Comparison of ENCODE assay signal across 13 mouse cellular contexts in genomic region chr2:36184876-36185275, GRCm38 (mm10). TPM values are rescaled to one million over a fixed set of nuclear protein-coding genes. Genes with fewer than 3 reads are reported as not detected.
DNase-seq lines count a peak whose midpoint lies in the region; ATAC-seq and TF ChIP-seq lines count a peak whose summit lies in the region.
"Had no signal": no experiment of that assay in that cellular context is flagged by ENCODE, and none has a peak within 500 bp of the region (broad histone marks: within the 10 kb centered on the region; RNA-seq: fewer than 3 reads in every experiment).

No protein-coding gene starts in this region.

- no peaks in the 10 kb centered on the region for H3K27me3 ChIP-seq in kidney, embryonic 16.5 days (ENCODE audit: insufficient read depth, low read length)
- H3K27me3 ChIP-seq in lung, embryonic 14.5 days (ENCODE audit: insufficient read depth, low read length): no peaks in the 10 kb centered on the region
- no peaks in the 10 kb centered on the region for H3K27me3 ChIP-seq in intestine, embryonic 16.5 days (replicated peaks; ENCODE audit: control insufficient read depth, insufficient read depth, low read length)
- H3K27me3 ChIP-seq: liver, embryonic 15.5 days had no signal

- ATAC-seq in kidney, embryonic 16.5 days (ENCODE audit: low FRiP score, low TSS enrichment): peak; percentile 35; the same call in 1 of the 2 replicates
- ATAC-seq in lung, embryonic 14.5 days (ENCODE audit: insufficient read depth): peak; percentile 87
- no peak for ATAC-seq in intestine, embryonic 16.5 days

- DNase-seq in cerebellum, postnatal 10 days: peak; percentile 40 to 60
- no peak for DNase-seq in cerebellum, postnatal 36 days
- no peak for DNase-seq in kidney, postnatal 25 days
- DNase-seq in lung, embryonic 14.5 days: peak; percentile 88
- no peak for DNase-seq in lung, postnatal 14 days
- no peak for DNase-seq in embryo, embryonic 10 days (ENCODE audit: low spot score)
- DNase-seq: adrenal gland, adult 2 months; cerebellum, postnatal 25 days; midbrain, embryonic 14.5 days; thymus, adult 18-20 months had no signal

- H3K4me3 ChIP-seq in kidney, embryonic 16.5 days (ENCODE audit: low read length): no peak overlapping the region
- H3K4me3 ChIP-seq in lung, embryonic 14.5 days (ENCODE audit: low read depth, low read length): no peak overlapping the region
- H3K4me3 ChIP-seq in intestine, embryonic 16.5 days (ENCODE audit: low read length): no peak overlapping the region
- H3K4me3 ChIP-seq: liver, embryonic 15.5 days had no signal

- H3K36me3 ChIP-seq in kidney, embryonic 16.5 days (ENCODE audit: insufficient read depth, low read length): 0 out of 2 replicates have a peak, but pooled peaks cover 3% of the 10 kb centered on the region
- peaks cover 1% of the 10 kb centered on the region; the same call in 1 of the 2 replicates for H3K36me3 ChIP-seq in lung, embryonic 14.5 days (ENCODE audit: insufficient read depth)
- H3K36me3 ChIP-seq in intestine, embryonic 16.5 days (ENCODE audit: control insufficient read depth, insufficient read depth, low read length): no peaks in the 10 kb centered on the region

- H3K9ac ChIP-seq in kidney, embryonic 16.5 days (replicated peaks; ENCODE audit: low read length): no peak overlapping the region
- H3K9ac ChIP-seq in lung, embryonic 14.5 days: no peak overlapping the region
- H3K9ac ChIP-seq in intestine, embryonic 16.5 days (ENCODE audit: low read depth, low read length): no peak overlapping the region; the same call in 1 of the 2 replicates
- H3K9ac ChIP-seq: liver, embryonic 15.5 days had no signal

- TF ChIP-seq CTCF in lung, embryonic 14.5 days (IDR thresholded peaks at IDR 0.05; ENCODE audit: low read depth): no peak

- peak overlapping the region; percentile 57 for H3K27ac ChIP-seq in kidney, embryonic 16.5 days (ENCODE audit: low read length)
- peak overlapping the region; percentile 81 for H3K27ac ChIP-seq in lung, embryonic 14.5 days (ENCODE audit: low read depth)
- peak overlapping the region; percentile 53; the same call in 1 of the 2 replicates for H3K27ac ChIP-seq in intestine, embryonic 16.5 days (ENCODE audit: low read length)
- H3K27ac ChIP-seq: liver, embryonic 15.5 days had no signal

- 0 out of 2 replicates have a peak, but pooled peaks cover 5% of the 10 kb centered on the region for H3K4me1 ChIP-seq in kidney, embryonic 16.5 days (ENCODE audit: insufficient read depth, low read length)
- peaks cover 15% of the 10 kb centered on the region for H3K4me1 ChIP-seq in lung, embryonic 14.5 days (ENCODE audit: insufficient read depth)
- peaks cover 8% of the 10 kb centered on the region; the same call in 1 of the 2 replicates for H3K4me1 ChIP-seq in intestine, embryonic 16.5 days (ENCODE audit: control insufficient read depth, insufficient read depth, low read length)

- H3K9me3 ChIP-seq in kidney, embryonic 16.5 days (ENCODE audit: low read length): no peaks in the 10 kb centered on the region
- no peaks in the 10 kb centered on the region for H3K9me3 ChIP-seq in lung, embryonic 14.5 days (ENCODE audit: low read depth, low read length)
- H3K9me3 ChIP-seq in intestine, embryonic 16.5 days (ENCODE audit: control insufficient read depth, low read length): no peaks in the 10 kb centered on the region
- H3K9me3 ChIP-seq: liver, embryonic 15.5 days had no signal

- whole genome bisulfite sequencing in kidney, embryonic 16.5 days: 57% methylated on average over 6 of the region's 6 CpGs
- WGBS in lung, embryonic 14.5 days: 33% methylated on average over 6 of the region's 6 CpGs
- 59% methylated on average over 6 of the region's 6 CpGs for WGBS in intestine, embryonic 16.5 days

- H3K4me2 ChIP-seq in kidney, embryonic 16.5 days (replicated peaks; ENCODE audit: low read depth, low read length): no peak overlapping the region
- no peak overlapping the region for H3K4me2 ChIP-seq in lung, embryonic 14.5 days
- H3K4me2 ChIP-seq in intestine, embryonic 16.5 days (ENCODE audit: low read depth, low read length): no peak overlapping the region
- H3K4me2 ChIP-seq: liver, embryonic 15.5 days had no signal

RNA-seq across cellular contexts. Expression of gene Ptgs1, which starts 45.4 kb away (rescaled TPM):
- polyA plus RNA-seq in kidney, embryonic 16.5 days (2015; fragmentation: Nextera tagmentation; extraction: Ambion mirVana): 39.9 and 40.1 TPM in 2 replicates
- polyA plus RNA-seq in lung, embryonic 14.5 days (2014; fragmentation: Nextera tagmentation; extraction: Ambion mirVana): 30.2 and 33.4 TPM in 2 replicates
- polyA plus RNA-seq in intestine, embryonic 16.5 days (2015; fragmentation: Nextera tagmentation; extraction: Ambion mirVana): 29.1 and 29.8 TPM in 2 replicates

RNA-seq across cellular contexts. Expression of gene Rbm18, which starts 48.3 kb away (rescaled TPM):
- polyA plus RNA-seq in kidney, embryonic 16.5 days (2015; fragmentation: Nextera tagmentation; extraction: Ambion mirVana): 74.5 and 75.4 TPM in 2 replicates
- 71.1 and 76.4 TPM in 2 replicates for polyA plus RNA-seq in lung, embryonic 14.5 days (2014; fragmentation: Nextera tagmentation; extraction: Ambion mirVana)
- 45.4 and 49.3 TPM in 2 replicates for polyA plus RNA-seq in intestine, embryonic 16.5 days (2015; fragmentation: Nextera tagmentation; extraction: Ambion mirVana)

RNA-seq across cellular contexts. Expression of gene Mrrf, which starts 48.7 kb away (rescaled TPM):
- 27.3 and 31.7 TPM in 2 replicates for polyA plus RNA-seq in kidney, embryonic 16.5 days (2015; fragmentation: Nextera tagmentation; extraction: Ambion mirVana)
- polyA plus RNA-seq in lung, embryonic 14.5 days (2014; fragmentation: Nextera tagmentation; extraction: Ambion mirVana): 30.4 and 42.3 TPM in 2 replicates
- polyA plus RNA-seq in intestine, embryonic 16.5 days (2015; fragmentation: Nextera tagmentation; extraction: Ambion mirVana): 32.3 TPM in 2 replicates

Comparison
In these comparisons a context has a peak if more than half of its experiments do, and no peak if none do; other contexts are left out.
1. DNase-seq: peak in cerebellum, postnatal 10 days (2 of 2) and lung, embryonic 14.5 days (single experiment); none in cerebellum, postnatal 36 days (0 of 2), kidney, postnatal 25 days (0 of 2), lung, postnatal 14 days (single experiment) and embryo, embryonic 10 days (single experiment).
2. Peak in every context shown above with its lines, with median percentiles within 50 percentile points of each other: H3K27ac ChIP-seq.